Mouse (Mus musculus) T-helper 17 cell (primary cell): ENCODE results near the gene Sumf1.

Experiments used
- in situ Hi-C, 2 experiments: fragments of 300-600 bp; cut with MboI, MseI; formaldehyde crosslinking; loops; 1 replicate in 1 of 2; 2 replicates in 1 of 2; pipeline ENCODE4 v1.15.1; 2025; ENCODE audit warnings: high pct_unique_total_duplicates in 2 of 2

Gene Sumf1

DNA sequence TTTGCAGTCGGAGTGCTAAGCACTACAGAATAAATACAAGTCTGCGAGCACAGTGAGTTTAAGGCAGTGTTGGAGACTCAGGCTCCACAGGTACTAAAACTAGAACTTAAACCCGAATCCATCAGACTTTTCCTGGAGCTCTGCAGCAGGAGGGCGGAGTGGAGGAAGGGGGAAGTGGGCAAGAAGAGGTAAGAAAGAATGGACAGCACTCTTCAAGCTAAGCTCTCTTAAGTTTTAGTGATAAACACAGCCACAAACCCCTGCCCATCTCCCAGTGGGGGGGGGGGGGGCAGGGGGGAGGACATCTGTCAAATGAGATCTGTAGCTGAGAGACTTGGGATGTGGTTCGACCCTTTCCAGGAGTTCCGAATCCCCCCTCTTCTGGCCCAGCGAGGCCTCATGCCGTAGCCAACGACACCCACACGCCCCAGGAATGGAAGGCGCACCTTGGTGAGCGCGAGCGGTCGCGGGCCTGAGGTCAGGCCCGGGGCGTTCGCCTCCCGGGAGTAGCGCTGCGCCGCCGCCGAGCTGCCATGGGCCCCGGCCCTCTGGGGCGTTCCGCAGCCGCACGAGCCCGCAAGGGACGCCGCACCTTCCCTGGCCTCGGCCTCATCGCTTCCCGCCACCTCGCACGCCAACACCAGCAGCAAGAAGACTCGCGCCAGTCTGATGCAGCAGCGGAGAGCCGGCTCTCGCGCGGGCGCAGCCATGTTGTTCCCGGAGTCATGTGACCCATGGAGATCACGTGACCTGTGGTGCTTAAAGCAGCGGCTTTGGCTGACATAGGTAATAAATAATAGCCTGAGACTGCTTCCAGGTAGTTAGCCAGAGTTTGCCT, at the start of gene Sumf1:
TSS of gene Sumf1 (minus strand) at position 736 of the 838 bp plus-strand sequence.
- in situ Hi-C loops = no loop called here

DNA sequence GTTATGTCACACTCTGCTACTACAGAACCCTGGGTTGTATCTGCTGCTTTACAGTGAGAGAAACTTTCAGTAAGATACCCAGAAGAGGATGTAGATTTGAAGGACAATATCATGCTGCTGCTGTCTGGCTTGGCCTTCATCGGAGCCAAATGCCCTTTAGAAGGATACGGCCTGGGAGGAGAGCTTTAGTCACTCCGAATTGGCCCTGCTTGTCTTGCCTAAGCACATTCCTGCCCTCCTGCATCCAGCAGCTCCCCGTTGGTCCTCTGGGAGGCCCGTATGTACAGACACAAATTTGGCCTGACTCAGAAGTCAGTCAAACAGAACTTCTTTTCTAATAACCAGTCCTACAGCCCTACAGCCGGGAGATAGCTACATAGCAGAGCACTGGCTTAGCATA, 49.2 kb upstream of the Sumf1 start:
- in situ Hi-C loops = loop anchor here (5.0 kb wide), 2 partner anchors 62 to 118 kb away; no protein-coding TSS in a partner anchor

GRCm38 (mm10) chr6:108233070-108233469, 47.7 kb upstream of the Sumf1 start:
- in situ Hi-C loops = loop anchor here (5.0 kb wide), 2 partner anchors 61 to 119 kb away; no protein-coding TSS in a partner anchor

DNA sequence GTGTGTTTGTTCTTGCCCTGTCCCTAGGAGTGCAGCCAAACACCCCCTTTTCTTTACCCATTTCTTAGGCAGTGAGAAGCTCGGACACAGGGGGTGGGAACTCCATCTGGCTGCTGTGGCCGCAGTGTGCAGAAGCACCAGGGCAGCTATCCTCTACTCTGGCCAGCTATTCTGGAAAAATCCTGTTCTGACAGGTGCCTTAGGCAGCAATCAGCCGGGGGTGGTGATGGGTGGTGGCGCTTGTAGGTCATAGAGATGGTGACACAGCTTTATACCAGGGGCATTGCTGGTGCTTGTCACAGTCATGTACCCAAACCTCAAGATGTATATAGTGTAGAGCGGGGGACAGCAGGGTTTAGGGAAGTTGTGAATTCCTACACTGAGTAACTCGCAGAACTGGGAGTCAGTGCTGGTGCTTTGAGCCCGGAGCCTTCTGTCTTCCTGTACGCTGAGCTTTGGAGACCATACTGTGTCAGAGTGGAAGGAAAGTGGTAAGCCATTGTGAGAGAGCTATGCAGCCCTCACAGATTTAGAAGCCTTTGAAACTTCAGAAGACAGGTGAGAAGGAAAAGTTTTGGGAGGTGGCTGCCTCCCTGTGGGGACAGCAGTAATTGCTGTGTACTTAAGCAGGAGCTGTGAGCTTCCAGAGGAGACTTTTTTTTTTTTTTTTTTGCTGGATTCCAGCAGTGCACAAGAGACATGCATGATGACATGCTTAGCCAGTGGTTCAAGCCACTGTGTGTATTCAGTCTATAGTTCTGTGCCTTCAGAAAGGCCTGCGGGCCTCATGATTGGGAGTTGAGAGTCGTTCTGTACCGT, 46.7 kb upstream of the Sumf1 start:
- in situ Hi-C loops = loop anchor here (5.0 kb wide), 2 partner anchors 60 to 120 kb away; no protein-coding TSS in a partner anchor

DNA sequence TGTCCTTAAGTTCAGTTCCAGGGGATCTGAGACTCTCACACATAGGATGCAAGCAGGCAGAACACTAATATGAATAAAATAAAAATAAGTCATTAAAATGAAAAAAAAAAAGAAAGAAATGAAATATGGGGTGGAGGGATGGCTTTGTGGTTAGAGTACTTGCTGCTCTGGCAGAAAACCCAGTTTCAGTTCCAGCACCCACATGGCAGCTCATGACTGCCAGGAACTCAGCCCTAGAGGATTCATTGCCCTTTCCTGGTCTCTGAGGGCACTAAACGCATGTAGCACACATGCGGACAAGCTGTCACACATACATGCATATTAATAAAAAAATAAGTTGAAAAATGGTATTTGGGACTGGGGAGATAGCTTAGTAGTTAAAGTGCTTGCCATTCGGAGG, 45.2 kb upstream of the Sumf1 start:
- in situ Hi-C loops = loop anchor here (5.0 kb wide), 2 partner anchors 58 to 122 kb away; no protein-coding TSS in a partner anchor

- in situ Hi-C loops = no loop called here
Observed at GRCm38 (mm10) chr6:108228601-108229000, 43.2 kb upstream of the Sumf1 start.

- in situ Hi-C loops = no loop called here
Observed at GRCm38 (mm10) chr6:108228048-108228447, 42.7 kb upstream of the Sumf1 start.

DNA sequence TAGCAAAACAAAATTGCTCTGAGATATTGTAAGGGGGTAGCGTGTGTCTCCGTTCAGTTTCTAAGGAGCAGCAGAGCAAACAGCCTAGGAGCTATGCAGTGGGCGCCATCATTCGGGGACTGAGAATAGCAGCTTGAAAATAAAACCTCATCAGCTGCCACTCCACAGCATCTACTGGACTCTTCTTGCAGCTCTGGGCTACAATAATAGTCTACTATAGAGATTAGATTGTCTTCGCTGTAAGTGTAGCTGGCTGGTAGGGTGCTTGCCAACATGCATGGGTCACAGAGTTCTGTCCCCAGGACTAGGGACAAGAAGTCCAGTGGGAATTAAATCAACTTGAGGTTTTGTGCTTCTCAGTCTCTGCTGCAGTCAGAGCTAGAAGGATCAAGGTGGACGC, 42.1 kb upstream of the Sumf1 start:
- in situ Hi-C loops = no loop called here

DNA sequence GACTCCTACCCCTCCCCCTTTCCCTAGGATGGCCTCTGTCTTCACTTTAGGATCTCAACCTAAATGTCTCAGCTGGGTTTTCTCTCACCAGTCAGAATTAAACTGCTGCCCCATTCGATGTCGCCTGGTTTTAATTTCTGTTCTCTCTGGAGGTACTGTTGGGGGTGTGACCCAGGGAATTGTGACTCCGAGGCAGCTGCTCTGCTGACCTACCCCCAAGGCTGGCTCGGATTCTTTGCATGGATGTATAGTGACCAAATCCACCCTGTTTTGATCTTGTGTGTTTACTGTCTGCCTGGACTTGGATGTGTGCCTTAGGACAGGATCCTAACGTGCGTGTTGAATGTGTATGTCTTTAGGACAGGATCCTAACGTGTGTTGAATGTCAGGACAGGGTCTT, 40.8 kb upstream of the Sumf1 start:
- in situ Hi-C loops = no loop called here

GRCm38 (mm10) chr6:108225027-108225426, 39.6 kb upstream of the Sumf1 start:
- in situ Hi-C loops = no loop called here

DNA sequence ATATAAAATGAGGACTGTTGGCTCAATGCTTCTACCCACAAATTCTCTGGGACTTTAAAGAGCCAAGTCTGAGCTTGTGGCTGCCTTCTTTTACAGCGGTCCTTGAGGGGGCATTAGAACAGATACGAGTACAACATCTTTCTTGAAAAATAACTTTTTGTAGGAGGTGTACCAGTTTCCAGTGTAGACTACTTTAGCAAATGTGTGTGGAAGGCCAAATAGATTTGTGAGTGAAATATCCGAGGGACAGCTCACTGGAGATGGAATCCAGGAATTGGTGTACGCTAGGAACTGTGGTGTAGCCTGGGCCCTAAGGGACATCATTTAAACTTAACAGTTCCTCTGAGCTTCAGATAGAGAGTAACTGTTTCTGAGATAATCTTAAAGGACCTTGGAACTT, 39.0 kb upstream of the Sumf1 start:
- in situ Hi-C loops = no loop called here

- in situ Hi-C loops = no loop called here
Observed at GRCm38 (mm10) chr6:108222875-108223274, 37.5 kb upstream of the Sumf1 start.

DNA sequence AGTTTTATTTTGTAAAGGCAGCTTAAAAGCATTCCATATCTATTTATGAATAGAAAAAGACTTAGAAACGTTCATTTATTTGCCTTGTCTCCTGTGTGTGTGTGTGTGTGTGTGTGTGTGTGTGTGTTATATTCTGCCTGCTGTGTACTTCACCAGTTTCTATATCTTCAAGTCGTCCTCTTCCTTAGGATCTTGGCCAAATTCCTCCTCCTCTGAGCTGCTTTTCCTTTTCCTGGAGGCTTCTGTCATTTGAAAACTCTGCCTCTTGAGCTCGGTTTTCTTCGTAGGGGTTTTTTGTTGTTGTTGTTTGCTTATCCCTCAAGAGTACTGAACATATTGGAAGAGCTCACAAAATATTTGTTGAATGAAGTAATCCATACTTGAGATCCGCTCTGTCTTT, 37.1 kb upstream of the Sumf1 start:
- in situ Hi-C loops = no loop called here

GRCm38 (mm10) chr6:108217987-108218386, 32.6 kb upstream of the Sumf1 start:
- in situ Hi-C loops = loop anchor here in 1 of 2 experiments (10.0 kb wide), 1 partner anchor 153 kb away; the partner anchor contains the start of gene Setmar

DNA sequence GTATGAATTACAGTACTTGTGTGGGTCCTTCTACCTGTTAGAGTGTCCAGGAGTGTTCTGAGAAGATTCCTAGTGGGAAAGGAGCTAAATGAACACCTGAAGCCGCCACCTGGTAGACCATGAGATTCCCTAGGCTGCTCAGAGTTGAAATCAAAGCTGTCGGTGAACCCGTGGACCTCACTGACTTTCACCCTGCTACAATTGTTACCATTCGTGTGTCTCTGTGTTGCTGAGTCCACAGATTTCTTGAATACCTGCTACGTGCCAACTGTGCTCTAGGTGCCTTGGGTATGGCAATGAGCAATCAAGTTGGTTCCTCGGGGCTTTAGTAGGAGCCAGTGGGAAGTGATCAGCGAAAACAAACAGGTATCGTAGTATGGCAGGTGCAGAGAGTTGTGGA, 31.4 kb upstream of the Sumf1 start:
- in situ Hi-C loops = loop anchor here in 1 of 2 experiments (10.0 kb wide), 1 partner anchor 152 kb away; the partner anchor contains the start of gene Setmar

DNA sequence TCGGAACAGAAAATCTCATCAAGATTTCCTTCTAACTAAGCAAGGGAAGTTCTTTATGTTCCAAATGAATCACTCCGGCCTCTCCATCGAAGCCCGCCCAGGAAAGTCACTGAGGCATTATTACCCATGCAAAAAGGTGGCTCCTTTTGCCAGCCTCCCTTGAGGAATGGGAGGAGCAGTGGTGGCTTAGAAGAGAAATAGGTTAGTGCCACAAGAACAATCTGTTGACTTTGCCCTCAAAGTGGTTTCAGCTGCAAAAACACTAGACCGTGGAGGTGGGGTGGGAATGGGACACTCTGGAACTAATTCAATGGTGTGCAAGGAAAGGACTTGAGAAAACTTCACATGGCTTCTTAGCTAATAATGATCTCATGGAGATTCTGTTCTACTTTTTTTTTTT, 30.7 kb upstream of the Sumf1 start:
- in situ Hi-C loops = loop anchor here in 1 of 2 experiments (10.0 kb wide), 1 partner anchor 151 kb away; the partner anchor contains the start of gene Setmar

GRCm38 (mm10) chr6:108214294-108214925, 29.0 kb upstream of the Sumf1 start:
- in situ Hi-C loops = loop anchor here in 1 of 2 experiments (10.0 kb wide), 1 partner anchor 150 kb away; the partner anchor contains the start of gene Setmar

- in situ Hi-C loops = loop anchor here in 1 of 2 experiments (10.0 kb wide), 1 partner anchor 149 kb away; the partner anchor contains the start of gene Setmar
Observed at GRCm38 (mm10) chr6:108213481-108214293, 28.3 kb upstream of the Sumf1 start.

DNA sequence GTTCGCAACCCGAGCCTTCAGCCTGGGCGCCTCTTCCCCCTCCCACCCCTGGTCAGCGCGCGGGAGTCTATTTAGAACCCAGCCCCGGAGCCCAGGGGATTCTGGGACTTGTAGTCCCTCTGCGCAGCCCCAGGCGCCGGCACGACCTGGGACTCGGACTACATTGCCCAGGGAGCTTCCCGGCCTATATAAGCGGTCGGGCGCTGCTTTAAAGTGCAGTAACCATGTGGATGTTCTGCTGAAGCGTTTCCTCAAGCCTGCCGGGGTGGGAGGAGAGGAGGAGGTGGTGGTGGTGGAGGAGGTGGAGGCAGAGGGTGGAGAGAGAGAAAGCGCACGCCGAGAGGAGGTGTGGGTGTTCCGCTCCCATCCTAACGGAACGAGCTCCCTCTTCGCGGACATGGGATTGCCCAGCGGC, 27.5 kb upstream of the Sumf1 start, which contains the start of gene Itpr1:
TSS of gene Itpr1 (plus strand) at position 216 of the 415 bp plus-strand sequence.
- in situ Hi-C loops = loop anchor here in 1 of 2 experiments (10.0 kb wide), 1 partner anchor 148 kb away; the partner anchor contains the start of gene Setmar
